Mouse (Mus musculus) thymus, postnatal 25 days (tissue): Measurements from ENCODE around the gene Hbq1a.
A peak's percentile ranks its signal among the peaks of the same experiment; 100 is the strongest.
"Not testable (repeated sequence)": the region's sequence is repeated elsewhere in the genome, so short reads cannot be mapped to it uniquely, and the experiment has no call there.

Source experiments
- DNase-seq: peaks from one replicate; pipeline ENCODE4 v3.0.0; 2022

The Hbq1a gene

GRCm38 (mm10) chr11:32299865-32300264 lies at the start of gene Hbq1a:
Hbq1a (plus strand) TSS chr11:32300069.
- DNase-seq: peak; percentile 57

- no peak for DNase-seq
Observed at GRCm38 (mm10) chr11:32250880-32251763, 48.7 kb upstream of the Hbq1a start.

DNA sequence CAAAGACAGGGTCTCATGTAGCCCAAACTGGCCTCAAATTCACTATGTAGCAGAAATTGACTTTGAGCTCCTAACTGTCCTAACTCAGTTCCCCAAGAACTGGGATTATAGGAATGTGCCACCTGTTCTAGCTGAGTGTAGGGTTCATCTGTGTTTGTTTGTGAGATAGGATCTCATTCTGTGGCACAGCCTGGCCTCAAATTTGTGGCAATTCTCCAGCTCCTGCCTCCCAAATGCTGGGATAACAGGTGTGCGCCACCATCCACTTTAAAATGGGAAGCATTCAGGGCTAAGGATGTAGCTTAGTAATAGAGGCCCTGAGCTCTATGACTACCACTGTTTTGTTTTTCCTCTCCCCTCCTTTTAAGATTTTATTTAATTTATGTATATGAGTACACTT lies 46.7 kb upstream of the Hbq1a start:
- no peak for DNase-seq

GRCm38 (mm10) chr11:32256146-32256545 lies 43.7 kb upstream of the Hbq1a start:
- no peak for DNase-seq

- DNase-seq: no peak
Observed at GRCm38 (mm10) chr11:32256566-32256965, 43.3 kb upstream of the Hbq1a start.

- DNase-seq: no peak
Observed at GRCm38 (mm10) chr11:32262674-32263415, 37.0 kb upstream of the Hbq1a start.

DNA sequence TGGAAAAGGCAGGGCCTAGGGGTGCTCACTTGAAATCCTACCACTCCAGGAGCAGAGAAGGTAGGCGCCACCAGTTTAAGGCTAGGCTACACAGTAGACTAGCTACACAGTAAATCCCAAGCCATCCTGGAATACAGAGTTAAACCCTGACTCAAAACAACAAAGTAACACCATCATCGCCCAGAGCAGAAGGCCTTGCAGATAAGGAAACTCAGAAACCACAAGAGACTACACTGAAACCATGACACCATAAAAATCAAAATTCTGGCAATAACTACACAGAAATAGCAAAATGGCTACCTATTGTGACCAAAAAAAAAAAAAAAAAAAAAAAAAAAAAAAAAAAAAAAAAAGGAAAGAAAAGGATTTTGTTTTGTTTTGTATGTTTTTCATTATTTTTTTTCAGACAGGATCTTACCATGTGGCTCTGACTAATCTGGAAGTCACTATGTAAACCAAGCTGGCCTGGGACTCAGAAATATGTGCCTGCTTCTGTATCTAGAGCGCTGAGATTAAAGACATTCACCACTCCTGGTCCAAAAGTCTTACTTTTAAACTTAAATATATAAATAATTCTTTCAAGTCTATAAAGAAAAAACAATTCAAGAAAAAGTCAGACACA lies 34.6 kb upstream of the Hbq1a start:
- no peak for DNase-seq

GRCm38 (mm10) chr11:32266194-32266593 lies 33.7 kb upstream of the Hbq1a start:
- no peak for DNase-seq

DNA sequence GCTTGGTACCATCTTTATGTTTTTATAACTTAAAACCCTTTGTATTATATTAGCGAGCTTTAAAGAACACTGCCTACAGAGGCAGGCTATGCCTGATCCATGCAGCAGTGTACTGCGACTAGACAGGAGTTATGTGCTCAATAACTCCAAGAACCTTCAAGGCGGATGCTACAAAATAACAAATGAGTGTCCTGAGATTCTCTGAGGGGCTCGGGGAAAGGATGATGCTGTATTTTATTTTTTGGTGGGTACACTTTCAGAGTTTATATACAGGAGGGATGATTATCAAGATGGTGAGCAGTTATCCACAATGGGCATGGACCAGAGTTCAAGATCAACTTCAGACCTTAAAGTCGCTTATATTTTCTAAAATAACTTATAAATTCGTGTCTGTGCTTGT lies 33.1 kb upstream of the Hbq1a start:
- no peak for DNase-seq

DNA sequence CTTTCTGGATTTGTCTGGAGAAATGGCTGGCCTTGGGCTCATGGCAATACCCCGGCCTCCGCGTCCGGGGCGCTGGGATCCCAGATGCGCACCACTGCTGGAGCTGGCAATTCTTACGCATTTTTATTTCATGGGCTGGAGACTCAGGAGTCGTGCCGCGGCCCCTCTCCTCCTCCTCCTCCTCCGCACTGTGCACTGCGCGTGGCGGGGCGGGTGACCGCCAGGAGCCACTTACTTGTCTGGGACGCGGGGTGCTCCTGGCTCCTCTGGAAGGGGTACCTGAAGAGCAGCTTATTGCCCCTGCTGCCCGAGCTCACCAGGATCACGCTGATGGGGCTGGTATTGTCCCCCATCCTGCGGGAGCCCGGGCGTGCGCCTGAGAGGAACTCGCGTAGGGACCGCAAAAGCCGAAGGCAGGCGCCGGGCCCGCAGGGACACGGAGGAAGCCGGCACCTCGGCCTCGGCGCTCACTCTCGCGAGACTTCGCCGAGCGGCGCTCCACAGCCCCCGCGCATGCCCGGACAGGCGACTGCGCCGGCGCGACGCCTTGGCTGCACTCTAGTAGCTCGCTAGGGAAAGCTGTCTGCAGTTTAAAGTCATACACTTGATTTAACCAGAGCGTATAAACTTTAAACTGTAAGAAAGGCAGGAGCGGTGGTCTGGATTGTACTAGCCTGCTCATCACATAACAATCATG lies 32.5 kb upstream of the Hbq1a start, which contains the start of gene Nprl3:
Gene Nprl3 (minus strand): TSS at position 520 of the 697 bp plus-strand sequence.
- DNase-seq: peak; percentile 96

DNA sequence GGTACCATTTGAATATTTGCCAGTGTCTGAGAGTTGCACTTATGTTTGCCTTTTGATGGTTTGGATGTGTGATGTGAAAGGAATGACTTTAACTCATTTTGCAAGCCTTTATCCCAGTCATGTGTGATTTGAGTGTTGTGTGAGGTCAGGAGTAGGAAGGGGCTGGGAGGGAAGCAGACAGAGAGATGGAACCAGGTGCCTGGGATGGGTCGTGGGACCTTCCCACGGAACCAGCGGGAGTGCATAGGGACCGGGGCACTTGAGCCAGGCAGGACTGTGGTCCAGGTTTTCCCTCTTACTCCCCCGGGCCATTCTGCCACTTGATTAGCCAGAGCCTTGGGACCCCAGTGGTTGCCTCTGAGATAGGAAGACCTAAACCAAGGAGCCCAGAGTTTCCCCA lies 31.9 kb upstream of the Hbq1a start:
- peak; percentile 8 for DNase-seq

DNA sequence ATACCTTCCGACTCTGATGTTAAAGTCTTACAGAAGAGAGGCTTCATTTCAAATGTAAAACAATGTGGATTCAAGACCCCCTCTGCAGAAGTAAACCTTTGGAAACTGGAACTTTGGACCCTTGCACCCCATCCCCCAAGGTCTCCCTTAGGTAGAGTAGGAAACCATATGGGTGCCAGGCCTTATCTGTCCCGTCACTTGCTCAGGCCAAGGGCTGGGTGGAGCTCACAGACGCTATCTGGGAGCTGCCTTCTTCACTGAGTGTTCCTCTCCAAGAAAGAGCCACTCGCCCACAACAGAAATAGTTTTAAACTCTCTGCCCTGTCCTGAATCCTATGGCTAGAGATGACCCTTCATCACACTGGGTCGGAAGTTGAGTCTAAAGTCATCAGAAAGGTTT lies 30.9 kb upstream of the Hbq1a start:
- DNase-seq: no peak

DNA sequence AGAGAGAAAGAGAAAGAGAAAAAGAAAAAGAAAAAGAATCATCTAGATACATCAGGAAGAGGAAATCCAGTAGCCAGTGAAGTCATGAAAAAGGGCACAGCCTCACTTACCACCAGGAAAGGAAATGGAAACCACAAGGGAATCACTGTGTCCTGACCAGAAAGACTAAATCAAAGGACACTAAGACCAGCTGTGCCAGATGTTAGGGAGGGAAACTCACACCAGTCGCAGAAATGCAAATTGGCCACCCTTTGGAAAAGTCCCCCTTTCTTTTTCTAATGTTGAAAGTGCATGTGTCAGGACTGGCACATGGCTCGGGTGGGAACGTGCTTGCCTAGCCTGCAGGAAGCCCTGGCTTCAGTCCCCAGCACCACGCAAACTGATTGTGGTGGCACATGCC lies 28.7 kb upstream of the Hbq1a start:
- no peak for DNase-seq

DNA sequence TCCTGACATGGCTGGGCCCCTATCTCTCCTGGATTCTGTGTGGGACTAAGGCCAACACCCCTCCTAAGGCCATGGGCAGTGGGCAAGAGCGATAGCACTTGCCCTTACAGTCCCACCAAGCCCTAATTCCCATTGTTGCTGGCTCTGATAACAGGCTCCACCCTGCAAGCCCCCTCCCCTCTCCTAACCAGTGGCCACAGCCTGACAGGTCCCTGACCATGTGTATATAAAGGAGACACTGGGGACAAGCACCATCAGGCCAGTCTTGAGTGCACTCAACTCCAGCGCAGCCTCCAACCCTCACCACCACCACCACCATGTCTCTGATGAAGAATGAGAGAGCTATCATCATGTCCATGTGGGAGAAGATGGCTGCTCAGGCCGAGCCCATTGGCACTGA lies 23.5 kb upstream of the Hbq1a start, which contains the start of gene Hba-x:
Gene Hba-x (plus strand): TSS at position 54 of the 400 bp plus-strand sequence.
- DNase-seq: no peak

DNA sequence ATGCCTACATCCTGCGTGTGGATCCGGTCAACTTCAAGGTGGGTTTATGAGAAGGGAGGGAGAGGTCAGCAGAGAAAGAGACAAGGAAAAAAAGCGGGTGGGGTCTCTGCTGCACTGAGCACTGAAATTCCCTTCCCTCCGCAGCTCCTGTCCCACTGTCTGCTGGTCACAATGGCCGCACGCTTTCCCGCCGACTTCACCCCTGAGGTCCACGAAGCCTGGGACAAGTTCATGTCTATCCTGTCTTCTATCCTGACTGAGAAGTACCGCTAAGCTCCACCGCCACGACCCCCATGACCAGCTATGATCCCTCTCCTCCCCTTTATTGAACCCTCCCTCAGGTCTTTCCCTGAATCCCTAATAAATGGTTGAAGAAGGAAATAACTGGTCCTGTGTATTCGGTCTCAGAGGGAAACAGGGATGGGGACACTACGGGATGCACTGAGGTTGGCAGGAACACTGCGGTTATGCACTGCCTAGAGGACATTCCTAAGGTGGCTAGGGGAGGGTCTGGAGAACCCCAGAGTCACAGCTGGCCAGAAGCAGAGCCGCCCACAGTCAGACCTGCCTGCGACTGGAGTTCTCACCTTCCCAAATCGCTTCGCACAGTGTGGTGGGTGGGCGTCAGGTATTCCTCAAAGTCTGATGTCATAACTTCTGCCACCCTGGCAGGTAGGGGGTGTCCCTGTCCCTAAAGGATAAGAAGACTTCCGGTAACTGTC lies 22.0 kb upstream of the Hbq1a start:
- no peak for DNase-seq

DNA sequence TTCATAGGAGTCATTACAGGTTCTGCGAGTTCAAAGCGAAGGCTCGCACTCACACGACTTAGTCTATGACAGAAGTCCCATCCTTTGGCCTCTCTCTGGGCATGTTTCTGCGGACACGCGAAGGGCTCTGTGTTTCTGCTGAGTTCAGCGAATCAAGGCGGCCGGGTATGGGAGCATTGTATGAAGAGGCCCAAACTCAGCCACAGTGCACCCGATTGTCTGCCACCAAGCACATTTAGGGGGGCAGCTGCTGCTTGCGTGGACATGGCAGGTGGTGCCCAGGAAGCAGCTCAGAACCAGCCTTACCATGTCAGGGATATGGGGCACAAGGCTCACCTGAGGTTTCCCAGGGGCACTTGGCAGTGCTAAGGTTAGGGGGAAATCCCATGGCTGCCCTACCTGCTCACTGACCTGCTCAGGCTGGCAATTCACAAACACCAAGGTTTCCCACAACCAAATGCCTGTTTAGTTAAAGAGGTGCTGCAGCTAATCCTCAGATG lies 21.4 kb upstream of the Hbq1a start:
- DNase-seq: no peak

DNA sequence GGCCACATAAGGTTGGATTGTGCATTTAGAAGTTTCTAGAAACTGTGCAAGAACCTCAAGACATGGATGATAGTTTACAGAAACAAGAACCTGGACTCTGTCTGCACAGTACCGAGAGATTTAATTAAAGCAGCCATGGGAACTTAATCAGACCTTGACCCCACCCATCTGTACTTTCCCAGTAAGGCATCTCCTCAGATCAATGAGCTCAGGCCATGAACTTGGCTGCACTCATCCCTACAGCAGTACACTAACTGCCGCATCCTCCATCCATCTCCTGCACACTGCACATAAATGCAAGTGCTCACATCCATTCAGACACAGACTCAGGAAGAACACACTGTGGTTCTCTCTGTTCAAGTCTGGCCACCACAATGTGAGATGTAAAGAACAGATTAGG lies 19.2 kb upstream of the Hbq1a start:
- no peak for DNase-seq

DNA sequence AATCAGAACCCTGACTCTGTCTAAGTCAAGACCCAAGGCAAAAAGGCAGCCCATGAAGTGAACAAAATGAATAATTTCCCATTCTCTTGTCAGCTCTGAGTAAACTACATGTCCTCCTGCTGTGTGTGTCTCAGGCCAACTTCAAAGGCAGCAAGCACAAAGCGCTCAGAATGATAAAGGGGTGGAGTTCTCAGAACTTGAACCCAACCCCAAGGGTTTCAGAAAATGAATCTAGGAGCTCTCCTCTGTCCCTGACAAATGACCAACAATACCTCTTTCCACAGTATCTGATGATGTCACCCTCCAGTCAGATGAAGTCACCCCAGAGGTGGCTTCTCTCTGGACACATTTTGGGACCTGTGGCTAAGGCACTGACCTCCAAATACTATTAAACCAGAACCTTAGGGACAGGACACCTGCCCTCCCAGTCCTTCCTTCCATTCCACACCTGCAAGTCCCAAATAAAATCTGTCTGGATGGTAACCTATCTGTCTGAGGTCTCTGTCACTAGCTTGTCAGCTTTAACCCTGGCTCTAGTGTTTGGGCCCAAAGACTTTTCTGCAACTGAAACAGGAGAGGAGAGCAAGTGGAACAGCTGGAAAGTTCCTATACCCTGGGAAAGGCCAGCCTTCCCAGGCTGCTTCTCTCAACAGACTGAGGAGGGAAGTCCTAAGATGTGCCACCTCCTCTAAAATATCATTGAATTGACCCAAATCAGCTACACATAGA lies 18.3 kb upstream of the Hbq1a start:
- DNase-seq: no peak

DNA sequence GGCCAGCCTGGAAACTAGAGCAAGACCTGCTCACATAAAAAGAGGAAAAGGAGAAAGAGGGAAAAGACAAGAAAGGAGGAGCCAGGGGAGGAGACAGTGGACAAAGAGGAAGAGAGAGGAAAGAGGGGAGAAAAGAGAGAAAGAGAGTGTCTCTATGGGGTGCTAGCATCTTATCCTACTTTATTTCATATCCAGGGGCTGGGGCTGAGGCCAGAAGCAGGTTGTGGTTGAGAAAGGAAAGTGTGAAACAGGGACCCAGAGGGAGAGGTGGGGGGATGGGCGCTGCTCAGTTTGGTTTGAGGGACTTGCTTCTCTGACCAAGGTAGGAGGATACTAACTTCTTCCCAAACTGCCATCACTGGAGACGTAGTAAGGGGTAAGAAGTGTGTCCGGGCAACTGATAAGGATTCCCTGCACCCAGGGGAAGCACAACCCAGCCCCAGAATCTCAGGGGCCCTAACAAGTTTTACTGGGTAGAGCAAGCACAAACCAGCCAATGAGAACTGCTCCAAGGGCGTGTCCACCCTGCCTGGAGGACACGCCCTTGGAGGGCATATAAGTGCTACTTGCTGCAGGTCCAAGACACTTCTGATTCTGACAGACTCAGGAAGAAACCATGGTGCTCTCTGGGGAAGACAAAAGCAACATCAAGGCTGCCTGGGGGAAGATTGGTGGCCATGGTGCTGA lies 16.6 kb upstream of the Hbq1a start, which contains the start of gene Hba-a1:
Gene Hba-a1 (plus strand): TSS at position 421 of the 687 bp plus-strand sequence.
- not testable (repeated sequence) for DNase-seq

- not testable (repeated sequence) for DNase-seq
Observed at GRCm38 (mm10) chr11:32284582-32284981, 15.3 kb upstream of the Hbq1a start.
